ENCODE assay signal across 7 mouse cellular contexts in the genomic region with DNA sequence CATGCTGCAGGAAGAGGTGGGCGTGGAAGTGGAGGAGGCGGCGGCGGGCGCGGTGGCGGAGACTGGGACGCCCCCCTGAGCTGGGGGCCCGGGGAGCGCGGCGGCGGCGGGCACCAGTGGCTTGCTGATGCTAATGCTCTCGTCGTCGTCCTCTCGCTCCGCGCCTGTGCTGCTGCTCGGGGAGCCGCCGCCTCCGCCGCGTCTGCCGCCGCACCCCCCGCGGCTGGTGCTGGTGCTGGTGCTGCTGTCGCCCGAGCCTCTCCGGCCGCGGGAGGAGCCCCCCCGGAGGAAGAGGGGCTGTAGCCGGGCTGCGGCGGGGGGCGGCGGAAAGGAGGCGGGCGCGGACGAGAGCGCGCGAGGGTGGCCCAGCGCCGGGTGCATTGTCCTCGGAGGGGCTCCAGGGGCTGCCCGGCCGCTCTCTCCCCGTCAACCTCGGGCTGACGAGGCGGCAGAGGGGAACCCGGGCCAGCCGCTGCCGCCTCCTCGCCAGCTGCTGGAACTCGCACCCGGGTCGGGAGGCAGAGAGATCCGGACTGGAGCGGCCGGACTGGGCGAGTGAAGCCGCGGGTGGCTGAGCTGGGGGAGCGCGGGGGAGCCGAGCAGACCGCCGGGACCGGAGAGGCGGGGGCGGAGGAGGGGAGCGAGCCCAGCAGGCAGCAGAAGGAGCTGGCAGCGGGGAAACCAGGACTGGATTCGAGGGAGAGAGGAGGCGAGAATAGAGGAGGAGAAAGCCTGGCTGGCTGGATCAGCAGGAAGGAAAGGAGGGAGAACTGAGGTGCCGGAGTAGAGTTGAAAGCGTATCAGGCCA. TPM values are rescaled to one million over a fixed set of nuclear protein-coding genes. Genes with fewer than 3 reads are reported as not detected.
DNase-seq lines count a peak whose midpoint lies in the region; ATAC-seq and TF ChIP-seq lines count a peak whose summit lies in the region.

Gene Tmem121b (minus strand): TSS at position 434 of the 808 bp plus-strand sequence.

- peak within 1 kb of the TSS; percentile 93 for H3K4me2 ChIP-seq in forebrain, embryonic 11.5 days (ENCODE audit: low read depth, low read length, severe bottlenecking)
- H3K4me2 ChIP-seq in hindbrain, embryonic 14.5 days (replicated peaks) = peak within 1 kb of the TSS; percentile 70

- peaks cover 12% of the 10 kb centered on the region for H3K27me3 ChIP-seq in Patski
- peaks cover 26% of the 10 kb centered on the region for H3K27me3 ChIP-seq in forebrain, embryonic 11.5 days (ENCODE audit: control insufficient read depth, insufficient read depth, low read length)
- H3K27me3 ChIP-seq in hindbrain, embryonic 14.5 days (ENCODE audit: control insufficient read depth, insufficient read depth, low read length) = no peaks in the 10 kb centered on the region

- TF ChIP-seq CTCF in Patski (IDR thresholded peaks at IDR 0.05) = no peak
- TF ChIP-seq CTCF in brain, embryonic 14.5 days (IDR thresholded peaks at IDR 0.05; ENCODE audit: borderline replicate concordance, extremely low read depth, insufficient read depth, insufficient read length) = no peak

- H3K9me3 ChIP-seq in forebrain, embryonic 11.5 days (ENCODE audit: control insufficient read depth, low read length) = no peaks in the 10 kb centered on the region
- H3K9me3 ChIP-seq in hindbrain, embryonic 14.5 days (ENCODE audit: control insufficient read depth, low read length) = no peaks in the 10 kb centered on the region

- intact Hi-C loops in left cerebral cortex, postnatal 14 days (cut with DNase I) = no loop called here

- ATAC-seq in Patski = peak; percentile 61
- peak; percentile 87 for ATAC-seq in forebrain, embryonic 11.5 days (replicated peaks; ENCODE audit: low FRiP score)
- peak; percentile 87 for ATAC-seq in hindbrain, embryonic 14.5 days (ENCODE audit: low FRiP score)

- H3K36me3 ChIP-seq in forebrain, embryonic 11.5 days (ENCODE audit: control insufficient read depth, insufficient read depth, low read length) = no peaks in the 10 kb centered on the region
- H3K36me3 ChIP-seq in hindbrain, embryonic 14.5 days (replicated peaks; ENCODE audit: control insufficient read depth, insufficient read depth) = no peaks in the 10 kb centered on the region

- peak within 1 kb of the TSS; percentile 77 for H3K9ac ChIP-seq in forebrain, embryonic 11.5 days (ENCODE audit: low read length)
- H3K9ac ChIP-seq in hindbrain, embryonic 14.5 days = peak within 1 kb of the TSS; percentile 85

- TF ChIP-seq POLR2A in brain, embryonic 14.5 days (IDR thresholded peaks at IDR 0.05; ENCODE audit: borderline replicate concordance, extremely low read depth, insufficient read depth, insufficient read length, poor library complexity, severe bottlenecking) = peak; percentile 39

- CTCF ChIA-PET in Patski (lab: Charles Lee) = interaction anchor here (3.2 kb wide), 1 partner anchor 10 kb away, joined by 9 read pairs; no protein-coding TSS in a partner anchor

- POLR2A ChIA-PET in Patski (lab: Charles Lee) = interaction anchor here (0.9 kb wide), 1 partner anchor 11 kb away, joined by 3 read pairs; no protein-coding TSS in a partner anchor

- no peak for DNase-seq in Patski (ENCODE audit: low read depth, low spot score)
- peak; percentile 97 for DNase-seq in brain, embryonic 14.5 days (ENCODE audit: low read depth)
- DNase-seq in forebrain, embryonic 11.5 days (ENCODE audit: low spot score) = peak; percentile 93
- peak; percentile 82 for DNase-seq in hindbrain, embryonic 14.5 days (ENCODE audit: low spot score)
- peak; percentile 91 to 92 for DNase-seq in left cerebral cortex, postnatal 14 days (ENCODE audit: low spot score in 2 of 2)
- DNase-seq in mesoderm, embryonic 11.5 days (ENCODE audit: low read depth, low spot score) = peak; percentile 87
- DNase-seq in right cerebral cortex, postnatal 36 days (ENCODE audit: low spot score in 2 of 2) = peak; percentile 88 to 92

- under 1% methylated on average over 67 of the region's 84 CpGs for WGBS in forebrain, embryonic 11.5 days
- WGBS in hindbrain, embryonic 14.5 days = under 1% methylated on average over 62 of the region's 84 CpGs

- in situ Hi-C loops in Patski (cut with MboI; ENCODE audit: low pct_unique_long_range_greater_than_20kb) = no loop called here

- H3K27ac ChIP-seq in forebrain, embryonic 11.5 days (ENCODE audit: low read depth, low read length) = peak within 1 kb of the TSS; percentile 78
- H3K27ac ChIP-seq in hindbrain, embryonic 14.5 days = peak within 1 kb of the TSS; percentile 96

- H3K4me1 ChIP-seq in forebrain, embryonic 11.5 days (replicated peaks; ENCODE audit: control insufficient read depth, insufficient read depth, low read length) = peaks cover 15% of the 10 kb centered on the region; the same call in 1 of the 2 replicates
- H3K4me1 ChIP-seq in hindbrain, embryonic 14.5 days (replicated peaks; ENCODE audit: control insufficient read depth, insufficient read depth, low read length) = peaks cover 43% of the 10 kb centered on the region

- H3K4me3 ChIP-seq in forebrain, embryonic 11.5 days (ENCODE audit: low read depth, low read length) = peak within 1 kb of the TSS; percentile 70
- peak within 1 kb of the TSS; percentile 81 for H3K4me3 ChIP-seq in hindbrain, embryonic 14.5 days (replicated peaks; ENCODE audit: low read length)

RNA-seq across cellular contexts. Expression of gene Tmem121b, which starts in this region (rescaled TPM):
- polyA plus RNA-seq in Patski (2021) = 0.51 TPM
- 13.5 and 15.6 TPM in 2 replicates for polyA plus RNA-seq in brain, embryonic 14.5 days (2012; rRNA removed)
- polyA plus RNA-seq in forebrain, embryonic 11.5 days (2014; fragmentation: Nextera tagmentation; extraction: Ambion mirVana) = 1.1 and 1.4 TPM in 2 replicates
- polyA plus RNA-seq in hindbrain, embryonic 14.5 days (2014; fragmentation: Nextera tagmentation; extraction: Ambion mirVana) = 3.2 and 4.3 TPM in 2 replicates
- total RNA-seq in left cerebral cortex, postnatal 14 days (2021) = 10 to 100 TPM; 71.2 to 75.7 TPM

Comparison
In these comparisons a context has a peak if more than half of its experiments do, and no peak if none do; other contexts are left out.
1. Peak in ATAC-seq in Patski; RNA of the gene not detected or under 1 TPM.